Mouse (Mus musculus) heart, postnatal 36 days (tissue): ENCODE data around the gene Sit1. TPM values are rescaled to one million over a fixed set of nuclear protein-coding genes. Genes with fewer than 3 reads are reported as not detected.
"Not testable (repeated sequence)": the region's sequence is repeated elsewhere in the genome, so short reads cannot be mapped to it uniquely, and the experiment has no call there.

ENCODE experiments used
- DNase-seq, 2 experiments: peaks; one replicate each; pipeline ENCODE4 v3.0.0; 2021 to 2022
- intact Hi-C: fragments of 180-260 bp; cut with DNase I; formaldehyde crosslinking; loops from one replicate; pipeline ENCODE4 v1.15.1; 2025
- total RNA-seq, 2 experiments: library from RNA; stranded (reverse); gene quantifications; 2 replicates each; pipeline ENCODE4 v1.2.3; 2021

The Sit1 gene
- total RNA-seq, 2 experiments from 2014 or later, result not detected

DNA sequence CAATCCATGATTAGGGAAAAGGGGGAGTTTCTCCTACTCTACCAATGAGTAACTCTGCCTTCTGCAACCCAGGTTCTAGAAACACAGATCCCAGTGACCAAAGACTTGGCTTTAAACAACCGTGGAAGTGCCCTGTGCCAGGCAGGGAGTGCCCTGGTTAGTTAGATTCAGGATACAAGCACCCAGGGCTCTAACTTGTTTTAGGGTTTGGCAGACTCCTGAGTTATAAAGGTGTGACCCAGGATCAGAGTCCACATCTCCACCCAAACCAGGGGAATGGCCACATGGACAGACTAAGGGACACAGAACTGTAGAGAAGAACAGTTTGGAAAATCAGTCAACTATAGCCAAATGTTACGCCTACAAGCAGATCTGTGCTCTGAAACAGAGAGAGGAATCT lies 19.5 kb upstream of the Sit1 start:
- intact Hi-C loops, result no loop called here
- DNase-seq, result no peak

DNA sequence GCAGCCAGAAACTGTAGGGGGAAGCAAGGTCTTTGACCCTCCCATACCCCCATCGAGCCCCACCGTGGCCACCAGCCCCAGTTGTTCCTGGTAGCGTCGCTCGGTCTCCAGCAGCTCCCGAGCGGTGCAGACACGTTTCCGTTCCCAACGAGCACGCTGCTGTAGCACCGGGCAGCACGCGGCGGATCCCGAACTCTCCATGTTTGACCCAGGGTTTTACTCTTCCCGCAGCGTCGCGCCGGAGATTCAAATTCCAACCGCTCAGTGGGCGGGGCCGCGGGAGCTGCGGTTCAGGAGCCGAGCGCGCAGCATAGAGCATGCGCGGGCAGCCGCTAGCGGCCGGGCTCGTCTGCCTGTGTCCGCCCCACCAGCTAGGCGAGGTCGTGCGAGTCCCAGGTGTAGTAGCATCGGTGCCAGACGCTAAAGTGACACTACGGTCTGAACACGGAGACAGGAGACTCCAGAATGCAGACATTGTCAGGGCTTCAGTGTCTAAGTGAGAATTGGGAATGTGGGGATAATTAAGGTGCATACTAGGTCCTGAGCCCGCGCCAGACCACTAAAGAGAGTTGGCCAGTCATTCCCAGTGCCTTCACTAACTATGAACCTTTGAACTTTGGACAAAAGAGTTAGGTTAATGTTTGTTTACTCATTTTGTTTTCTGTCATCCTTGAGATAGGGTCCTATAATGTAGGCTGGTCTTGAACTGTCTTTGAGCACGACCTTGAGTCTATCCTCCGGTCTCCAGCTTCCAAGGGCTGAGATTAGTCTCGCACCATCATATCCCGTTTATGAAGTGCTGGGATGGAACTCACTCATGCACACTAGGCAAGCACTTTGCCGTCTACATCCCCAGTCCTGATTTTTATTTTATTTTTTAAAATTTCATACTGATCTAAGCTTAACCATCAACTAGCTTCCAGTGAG lies 16.1 kb upstream of the Sit1 start, which contains the start of gene Arhgef39:
Gene Arhgef39 (minus strand): TSS at position 289 of the 927 bp plus-strand sequence.
- intact Hi-C loops, result loop anchor here (2.0 kb wide), 1 partner anchor 23 kb away; the partner anchor contains the start of gene Tpm2
- peak; percentile 81 to 82 for DNase-seq

DNA sequence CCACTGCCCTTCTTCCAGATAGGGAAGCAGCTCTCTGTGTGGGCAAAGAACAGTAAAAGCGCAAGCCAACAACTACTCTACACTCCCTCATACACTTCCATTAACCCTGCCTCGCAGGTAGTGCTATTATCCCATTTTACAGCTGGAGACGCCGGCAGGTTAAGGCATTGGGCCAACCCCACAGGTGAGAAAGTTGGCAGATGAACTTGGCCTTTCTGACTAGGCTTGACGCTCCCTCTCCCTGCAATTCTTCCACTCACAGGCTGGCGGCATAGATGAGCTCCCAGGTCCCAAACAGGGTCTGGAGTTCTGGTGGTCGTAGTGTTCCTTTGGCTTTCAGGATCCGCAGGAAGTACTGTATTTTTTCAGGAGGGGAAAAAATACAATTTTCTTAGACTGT lies 15.4 kb upstream of the Sit1 start:
- DNase-seq, result no peak
- intact Hi-C loops, result loop anchor here (2.0 kb wide), 1 partner anchor 24 kb away; the partner anchor contains the start of gene Tpm2

DNA sequence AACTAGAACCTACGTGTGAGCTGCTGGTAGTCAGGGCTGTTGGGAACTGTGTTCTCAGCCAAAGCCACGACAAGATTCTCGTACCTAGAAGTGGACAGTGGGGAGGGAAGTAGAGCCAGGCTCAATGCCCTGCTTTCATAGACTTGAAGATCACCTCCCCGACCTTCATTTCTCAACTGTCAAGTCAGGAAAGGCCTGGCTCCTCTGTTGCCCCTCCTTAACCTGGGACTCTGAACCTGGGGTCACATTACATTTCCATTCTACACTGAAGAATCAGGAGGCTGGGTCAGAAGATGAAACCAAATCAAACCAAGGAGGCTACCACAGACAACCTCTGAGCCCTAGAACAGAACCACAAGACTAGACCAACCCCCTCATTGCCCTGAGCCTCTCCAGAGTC lies 14.4 kb upstream of the Sit1 start:
- intact Hi-C loops, result loop anchor here (2.0 kb wide), 1 partner anchor 25 kb away; the partner anchor contains the start of gene Tpm2
- no peak for DNase-seq

DNA sequence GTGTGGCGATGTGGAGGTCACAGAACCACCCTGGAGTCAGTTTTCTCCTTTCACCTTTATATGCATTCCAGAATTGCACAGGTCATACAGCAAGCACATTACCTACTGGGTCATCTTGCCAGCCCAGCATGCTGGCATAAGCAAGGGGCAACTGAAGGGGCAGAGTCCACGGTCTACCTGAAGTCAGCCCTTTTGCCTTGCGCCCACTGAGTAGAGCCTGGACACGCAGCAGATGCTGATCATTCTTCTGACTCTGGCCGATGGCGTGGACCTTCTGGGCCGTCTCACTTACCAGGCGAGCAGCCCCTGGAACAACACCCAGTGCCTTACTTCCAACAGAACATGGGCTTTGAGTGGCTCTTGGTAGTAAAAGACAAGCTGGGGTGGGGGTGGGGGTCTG lies 13.9 kb upstream of the Sit1 start:
- intact Hi-C loops, result no loop called here

DNA sequence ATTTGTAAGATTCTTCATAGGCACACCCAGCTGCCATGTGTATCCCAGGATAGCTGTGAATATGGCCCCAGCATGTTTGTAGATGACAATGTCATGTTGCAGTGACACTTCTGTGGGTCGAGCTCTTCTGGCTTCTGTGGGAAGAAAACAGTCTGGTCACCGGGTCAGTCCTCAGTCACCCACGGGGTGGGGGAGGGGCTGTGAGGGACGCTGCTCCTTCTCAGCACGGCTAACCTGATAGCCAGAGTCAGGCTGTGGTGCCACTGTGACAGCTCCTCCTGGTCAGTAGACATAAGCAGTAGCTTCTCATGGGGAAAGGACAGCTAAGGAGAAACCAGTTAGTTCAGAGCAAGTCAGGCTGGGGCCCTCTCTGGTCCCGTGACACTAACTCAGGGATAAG lies 13.1 kb upstream of the Sit1 start:
- intact Hi-C loops, result no loop called here
- no peak for DNase-seq

More for the DNA sequence above, 13.9 kb upstream of the Sit1 start:
- DNase-seq, result no peak

DNA sequence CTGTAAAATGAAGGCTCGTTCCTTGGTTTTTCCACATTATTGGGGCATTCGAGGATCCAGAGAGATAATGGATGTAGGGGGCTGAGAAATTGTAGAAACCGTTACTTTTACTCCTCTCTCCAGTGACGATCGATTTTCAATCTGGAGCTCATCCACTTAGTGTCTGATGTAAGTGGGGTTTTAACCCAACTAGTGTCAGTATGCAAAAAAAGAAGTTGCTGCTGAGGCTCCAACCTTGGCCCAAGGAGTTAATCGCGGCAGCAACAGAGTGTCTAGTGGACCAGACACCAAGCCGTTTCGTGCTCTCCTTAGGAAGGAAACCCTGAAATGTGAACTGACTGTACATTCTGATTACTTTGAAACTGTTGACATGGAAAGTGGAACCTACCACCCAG lies 10.3 kb upstream of the Sit1 start:
- intact Hi-C loops, result loop anchor here (2.0 kb wide), 1 partner anchor 67 kb away; no protein-coding TSS in a partner anchor
- no peak for DNase-seq

DNA sequence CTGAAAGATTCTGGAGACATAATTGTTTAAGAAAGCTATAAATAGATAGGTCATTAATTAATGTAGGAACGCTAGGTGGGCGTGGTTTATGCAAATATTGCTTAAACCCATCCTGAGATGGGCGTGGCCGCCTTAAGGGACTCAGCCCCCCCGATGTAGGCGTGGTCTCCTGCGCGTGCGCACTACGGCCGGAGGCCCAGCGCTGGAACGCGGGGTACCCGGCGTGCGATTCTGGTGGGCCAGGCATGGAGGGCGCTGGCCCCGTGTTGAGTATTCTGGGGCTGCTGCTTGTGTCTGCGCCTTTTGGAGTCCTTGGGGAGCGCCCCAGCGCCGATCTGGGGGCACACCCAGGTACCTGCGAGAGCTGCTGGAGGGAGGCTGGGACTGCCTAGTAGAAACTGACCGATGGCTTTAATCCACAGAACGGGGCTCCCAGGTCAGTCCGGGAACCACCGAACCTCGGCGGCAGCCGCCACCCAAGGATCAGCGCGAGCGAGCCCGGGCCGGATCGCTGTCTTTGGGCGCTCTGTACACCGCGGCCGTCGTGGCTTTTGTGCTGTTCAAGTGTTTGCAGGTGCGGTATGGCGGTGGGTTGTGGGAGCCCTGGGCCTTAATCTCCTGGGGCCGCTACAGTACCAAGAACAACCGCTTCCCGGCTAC lies 9.8 kb upstream of the Sit1 start:
- DNase-seq, result peak; percentile 97 to 99
- intact Hi-C loops, result loop anchor here (2.0 kb wide), 1 partner anchor 67 kb away; no protein-coding TSS in a partner anchor

DNA sequence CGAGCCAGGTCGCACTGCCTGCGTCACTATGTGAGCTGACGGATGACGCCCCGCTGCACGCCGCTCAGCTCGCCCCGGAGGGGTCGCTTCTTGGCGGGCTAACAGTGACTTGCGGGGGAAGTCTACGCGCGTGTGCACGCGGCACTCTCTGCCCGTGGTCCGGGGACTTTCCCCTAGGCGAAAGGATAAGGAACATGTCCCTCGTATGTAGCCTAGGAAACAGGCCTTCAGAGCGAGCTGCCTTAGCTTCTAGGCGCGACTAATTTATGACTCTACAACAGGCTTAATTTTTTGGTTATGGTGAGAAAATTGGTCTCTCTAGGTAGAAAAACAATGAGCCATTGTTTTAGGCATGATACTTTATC lies 9.3 kb upstream of the Sit1 start, which contains the start of gene Ccdc107:
Gene Ccdc107 (plus strand): TSS at position 80 of the 365 bp plus-strand sequence.
- DNase-seq, result peak; percentile 84 to 87
- intact Hi-C loops, result loop anchor here (2.0 kb wide), 1 partner anchor 68 kb away; no protein-coding TSS in a partner anchor

DNA sequence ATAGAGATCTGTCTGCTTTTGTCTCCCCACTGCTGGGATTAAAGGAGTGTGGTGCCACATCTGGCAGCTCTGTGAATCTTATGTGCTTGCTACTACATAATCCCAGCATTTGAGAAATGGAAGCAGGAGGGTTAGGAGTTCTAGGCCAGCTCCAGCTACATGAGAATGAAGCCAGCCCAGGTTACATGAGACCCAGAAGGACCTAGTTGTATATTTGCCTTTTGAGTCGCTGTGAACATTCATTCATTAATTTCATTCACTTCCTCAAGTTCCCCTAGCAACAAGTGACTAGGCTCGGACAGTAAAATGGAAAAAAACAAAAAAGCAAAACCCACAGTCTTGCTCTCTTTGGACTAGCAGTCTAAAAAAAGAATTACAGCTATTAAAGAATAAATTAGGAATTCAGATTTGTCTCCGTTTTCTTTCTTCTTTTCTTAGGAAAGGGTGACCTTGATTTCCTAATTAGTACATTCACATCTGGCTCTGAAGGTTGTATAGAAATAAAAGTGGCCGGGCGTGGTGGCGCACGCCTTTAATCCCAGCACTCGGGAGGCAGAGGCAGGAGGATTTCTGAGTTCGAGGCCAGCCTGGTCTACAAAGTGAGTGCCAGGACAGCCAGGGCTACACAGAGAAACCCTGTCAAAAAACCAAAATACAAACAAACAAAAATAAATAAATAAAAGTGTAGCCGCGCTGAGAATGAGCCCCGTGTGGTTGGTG lies 8.7 kb upstream of the Sit1 start:
- intact Hi-C loops, result loop anchor here (2.0 kb wide), 1 partner anchor 69 kb away; no protein-coding TSS in a partner anchor
- DNase-seq, result no peak

DNA sequence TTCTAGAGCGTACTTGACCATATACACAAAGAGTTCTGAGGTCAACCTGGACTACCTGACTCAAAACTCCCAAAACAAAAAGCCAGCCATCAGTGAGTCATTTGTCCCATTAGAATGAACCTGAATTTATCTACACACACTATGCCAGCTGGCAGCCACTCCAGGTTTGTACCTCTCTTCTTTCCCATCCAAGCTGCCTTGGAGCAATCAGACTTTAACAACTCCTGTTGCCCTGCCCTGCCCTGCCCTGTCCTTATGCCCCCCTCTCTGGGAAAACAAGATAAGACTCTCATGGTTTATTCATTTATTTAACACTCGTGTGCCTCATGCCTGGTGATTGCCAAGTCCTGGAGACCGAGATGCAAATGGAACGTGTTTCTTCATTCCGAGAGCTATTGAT lies 7.3 kb upstream of the Sit1 start:
- intact Hi-C loops, result no loop called here
- DNase-seq, result peak in 1 of 2 experiments; percentile 22

DNA sequence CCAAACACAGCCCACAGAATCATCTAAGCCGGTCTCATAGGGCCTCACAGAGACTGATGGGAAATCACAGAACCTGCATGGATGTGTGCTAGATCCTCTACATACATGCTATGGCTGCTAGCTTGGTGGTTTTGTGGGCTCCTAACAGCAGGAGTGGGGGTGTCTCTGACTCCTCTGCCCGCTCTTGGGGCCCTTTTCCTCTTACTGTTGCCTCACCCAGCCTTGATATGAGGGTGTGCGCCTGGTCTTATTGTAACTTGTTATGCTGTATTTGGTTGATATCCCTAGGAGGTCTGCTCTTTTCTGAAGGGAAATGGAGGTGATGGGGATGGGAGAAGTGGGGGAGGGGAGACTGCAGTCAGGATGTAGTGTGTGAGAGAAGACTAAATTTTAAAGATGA lies 6.1 kb upstream of the Sit1 start:
- intact Hi-C loops, result loop anchor here (1.0 to 5.0 kb wide), 2 partner anchors 68 to 107 kb away; partner anchors contain the start of gene Rusc2
- DNase-seq, result no peak

DNA sequence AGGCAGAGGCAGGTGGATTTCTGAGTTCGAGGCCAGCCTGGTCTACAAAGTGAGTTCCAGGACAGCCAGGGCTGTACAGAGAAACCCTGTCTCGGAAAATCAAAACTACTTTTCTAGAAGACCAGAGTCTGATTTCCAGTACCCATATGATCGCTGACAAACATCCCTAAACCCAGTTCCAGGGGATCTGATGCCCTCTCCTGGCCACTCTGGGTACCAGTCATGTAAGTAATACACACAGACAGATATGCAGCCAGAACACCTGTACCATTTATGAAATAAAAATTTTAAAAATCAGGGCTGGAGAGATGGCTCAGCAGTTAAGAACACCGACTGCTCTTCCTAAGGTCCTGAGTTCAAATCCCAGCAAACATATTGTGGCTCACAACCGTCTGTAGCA lies 2.1 kb upstream of the Sit1 start:
- not testable (repeated sequence) for DNase-seq
- intact Hi-C loops, result loop anchor here (5.0 kb wide), 1 partner anchor 103 kb away; the partner anchor contains the start of gene Rusc2

DNA sequence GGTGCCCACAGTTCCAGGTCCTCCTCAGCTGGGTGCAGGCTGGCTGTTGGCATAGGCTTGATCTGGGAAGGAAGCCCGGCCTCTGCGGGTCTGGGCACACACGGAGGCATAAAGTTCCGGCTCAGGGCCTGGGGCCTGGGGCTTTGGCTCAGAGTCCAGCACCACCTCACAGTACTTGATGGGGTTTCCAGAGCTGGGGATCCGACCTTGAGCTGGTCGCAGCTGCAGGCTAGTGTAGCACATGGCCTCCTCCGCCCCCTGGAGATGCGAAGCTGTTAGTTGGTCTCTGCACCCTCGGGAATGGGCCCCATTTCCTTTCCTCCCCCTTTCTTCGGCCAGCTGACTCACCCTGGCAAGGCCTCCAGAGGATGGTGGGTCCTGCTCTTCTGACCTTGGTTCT lies 943 bp downstream of the Sit1 start:
- intact Hi-C loops, result no loop called here
- DNase-seq, result no peak

DNA sequence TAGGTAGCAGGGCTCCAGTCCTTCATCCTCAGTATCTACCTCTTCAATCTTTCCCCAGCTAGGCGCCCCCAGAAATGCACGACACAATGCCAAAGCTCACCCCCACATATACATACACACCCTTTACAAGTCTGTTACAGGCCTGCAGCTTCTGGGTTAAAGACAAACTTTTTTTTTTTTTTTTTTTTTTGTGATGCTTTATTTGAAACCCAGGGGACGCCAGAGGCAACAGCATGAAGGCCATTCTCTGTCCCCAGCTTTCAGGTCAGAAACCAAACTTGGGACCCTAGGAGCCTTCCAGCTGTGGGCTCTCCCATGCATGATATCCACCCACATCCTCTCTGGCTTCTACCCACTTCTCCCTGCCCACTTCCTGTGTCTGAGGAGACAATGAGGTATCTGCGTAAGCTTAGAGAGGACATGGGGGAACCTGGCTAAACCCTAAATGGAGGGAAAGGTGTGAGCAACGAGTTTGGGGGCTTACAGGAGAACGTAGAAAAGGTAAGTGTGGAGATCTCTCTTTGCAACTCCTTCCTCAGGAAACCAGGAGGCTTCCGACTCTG lies 1.6 kb downstream of the Sit1 start:
- no peak for DNase-seq
- intact Hi-C loops, result no loop called here

DNA sequence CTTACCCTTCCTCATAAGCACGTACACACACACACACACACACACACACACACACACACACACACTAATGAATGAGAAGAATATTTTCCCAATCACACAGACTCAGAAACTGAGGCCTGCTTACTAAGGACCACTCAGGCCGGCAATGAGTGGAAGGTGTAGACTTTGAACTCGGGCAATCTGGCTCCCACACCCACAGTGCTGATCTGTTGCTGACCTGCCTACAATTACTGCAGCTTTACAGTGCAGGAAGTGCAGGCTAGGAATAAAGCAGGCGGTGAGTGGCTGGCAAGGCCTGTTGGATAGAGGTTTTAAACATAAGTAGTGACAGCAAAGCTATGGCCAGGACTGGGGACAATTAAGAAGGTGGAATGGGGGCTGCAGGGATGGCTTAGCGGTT lies 2.5 kb downstream of the Sit1 start:
- DNase-seq, result no peak
- intact Hi-C loops, result no loop called here

DNA sequence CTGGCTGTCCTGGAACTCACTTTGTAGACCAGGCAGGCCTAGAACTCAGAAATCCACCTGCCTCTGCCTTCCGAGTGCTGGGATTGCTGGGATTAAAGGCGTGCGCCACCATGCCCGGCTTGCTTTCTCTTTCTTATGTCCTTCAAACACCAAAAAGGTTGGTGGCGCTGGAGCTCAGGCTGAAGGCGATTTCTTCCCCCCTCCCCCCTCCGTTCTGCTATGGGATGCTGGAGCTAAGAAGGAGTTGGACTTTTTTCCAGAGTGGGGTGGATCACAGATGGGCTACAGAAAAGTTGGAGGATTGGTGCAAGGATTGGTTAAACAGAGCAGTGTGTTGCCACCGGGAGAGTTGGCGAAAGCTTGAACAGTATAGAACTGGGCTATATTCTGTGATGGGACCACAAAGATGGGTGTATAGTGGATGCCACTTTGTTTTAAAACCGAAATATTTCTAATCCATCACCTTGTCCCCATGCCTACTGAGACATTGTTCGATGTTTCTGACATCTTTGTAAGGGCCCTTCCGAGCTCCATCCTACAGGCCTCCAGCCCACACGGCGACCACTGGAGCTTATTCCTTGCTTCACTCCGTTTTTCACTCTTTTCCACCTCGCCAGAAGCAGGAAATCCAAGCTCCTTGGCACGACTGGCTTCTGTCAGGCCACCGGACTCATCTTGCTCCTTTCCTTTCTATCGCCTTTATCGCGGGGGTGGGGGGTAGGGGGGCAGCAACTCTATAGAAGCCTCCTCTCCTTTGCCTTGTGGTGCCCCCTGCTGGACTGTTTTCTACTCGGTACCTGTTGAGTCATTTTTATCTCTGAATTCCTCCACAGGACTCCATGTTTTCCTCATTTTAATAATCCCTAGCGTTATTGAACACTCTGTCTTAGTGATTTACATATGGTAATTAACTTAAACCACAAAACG lies 4.4 kb downstream of the Sit1 start:
- intact Hi-C loops, result loop anchor here (2.0 to 5.0 kb wide), 2 partner anchors 36 to 212 kb away; partner anchors contain the start of gene Atp8b5
- DNase-seq, result peak; percentile 68 to 82

DNA sequence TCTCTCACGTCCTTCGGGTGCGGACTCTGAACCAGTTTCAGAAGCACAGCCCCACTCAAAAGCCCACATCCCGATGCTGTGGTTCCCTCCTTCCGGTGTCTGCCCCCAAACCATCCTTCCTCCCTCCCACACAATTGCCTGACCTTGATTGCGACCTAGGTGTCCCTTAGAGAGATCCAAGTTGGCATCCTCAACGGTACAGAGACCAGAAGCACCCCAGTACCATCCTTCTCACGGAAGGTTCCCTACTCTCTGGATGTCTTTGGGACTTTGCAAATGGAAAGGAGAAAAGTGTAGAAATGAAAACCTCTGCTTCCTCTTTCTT lies 5.0 kb downstream of the Sit1 start:
- intact Hi-C loops, result loop anchor here (2.0 to 5.0 kb wide), 2 partner anchors 36 to 211 kb away; partner anchors contain the start of gene Atp8b5
- DNase-seq, result no peak
